Mouse (Mus musculus) urinary bladder, postnatal 4 days (tissue): Measurements from ENCODE around the gene Lmtk3.

Experiments
- DNase-seq, 2 experiments: peaks; one replicate each; pipeline ENCODE4 v3.0.0; 2021 to 2022; ENCODE audit warnings: low spot score in 2 of 2

Lmtk3 gene

GRCm38 (mm10) chr7:45784524-45785372, 1.2 kb downstream of the Lmtk3 start, which contains the start of gene Sult2b1:
Sult2b1 (minus strand) TSS chr7:45784669.
- DNase-seq: peak in 1 of 2 experiments; percentile 47

GRCm38 (mm10) chr7:45785388-45786135, 2.0 kb downstream of the Lmtk3 start:
- no peak for DNase-seq

GRCm38 (mm10) chr7:45786136-45786578, 2.6 kb downstream of the Lmtk3 start:
- no peak for DNase-seq

- DNase-seq: no peak
Measured at GRCm38 (mm10) chr7:45786661-45787413, 3.3 kb downstream of the Lmtk3 start.

- no peak for DNase-seq
Measured at GRCm38 (mm10) chr7:45787642-45788041, 4.1 kb downstream of the Lmtk3 start.

GRCm38 (mm10) chr7:45790721-45791120, 7.2 kb downstream of the Lmtk3 start:
- no peak for DNase-seq

- no peak for DNase-seq
Measured at GRCm38 (mm10) chr7:45791756-45792490, 8.4 kb downstream of the Lmtk3 start.

- no peak for DNase-seq
Measured at GRCm38 (mm10) chr7:45793240-45793639, 9.7 kb downstream of the Lmtk3 start.

GRCm38 (mm10) chr7:45793969-45794585, 10.5 kb downstream of the Lmtk3 start:
- no peak for DNase-seq

GRCm38 (mm10) chr7:45794971-45795370, 11.4 kb downstream of the Lmtk3 start:
- DNase-seq: no peak

- DNase-seq: no peak
Measured at GRCm38 (mm10) chr7:45796950-45797349, 13.4 kb downstream of the Lmtk3 start.

GRCm38 (mm10) chr7:45797661-45798510, 14.3 kb downstream of the Lmtk3 start:
- DNase-seq: no peak

- no peak for DNase-seq
Measured at GRCm38 (mm10) chr7:45798511-45798836, 14.9 kb downstream of the Lmtk3 start.

- DNase-seq: no peak
Measured at GRCm38 (mm10) chr7:45798931-45799330, 15.4 kb downstream of the Lmtk3 start.

- no peak for DNase-seq
Measured at GRCm38 (mm10) chr7:45800001-45800400, 16.5 kb downstream of the Lmtk3 start.

- DNase-seq: no peak
Measured at GRCm38 (mm10) chr7:45800546-45801204, 17.1 kb downstream of the Lmtk3 start.

GRCm38 (mm10) chr7:45801348-45801747, 17.8 kb downstream of the Lmtk3 start:
- peak; percentile 82 to 93 for DNase-seq

- no peak for DNase-seq
Measured at GRCm38 (mm10) chr7:45802551-45802950, 19.0 kb downstream of the Lmtk3 start.

GRCm38 (mm10) chr7:45805941-45806340, 22.4 kb downstream of the Lmtk3 start:
- no peak for DNase-seq
